Mouse (Mus musculus) liver, embryonic 14.5 days (tissue): ENCODE results near the gene BC003965. TPM values are rescaled to one million over a fixed set of nuclear protein-coding genes. Genes with fewer than 3 reads are reported as not detected.
A peak's percentile ranks its signal among the peaks of the same experiment; 100 is the strongest.

Experiments used
- ATAC-seq: fragments of 200-750 bp; cut with Nextera tagmentation; 2 replicates; pipeline ENCODE4 v1.8.0; 2017; ENCODE audit warnings: moderate number of reproducible peaks, mild to moderate bottlenecking, moderate library complexity; ENCODE audit not compliant: insufficient read depth
- DNase-seq, 3 experiments: peaks; one replicate each; pipeline ENCODE4 v3.0.0-alpha.2; 2012 to 2013; ENCODE audit warnings: low read depth in 3 of 3, low spot score in 3 of 3
- H3K27ac ChIP-seq: fragments of 300-500 bp; sonication (generic); 2 replicates; pipeline ENCODE4 v1.5.1; 2014; ENCODE audit warnings: moderate library complexity, mild to moderate bottlenecking, control low read depth, inconsistent platforms
- H3K27me3 ChIP-seq: fragments of 300-500 bp; sonication (generic); 2 replicates; pipeline ENCODE4 v1.6.1; 2014; ENCODE audit warnings: mild to moderate bottlenecking, low read length, moderate library complexity; ENCODE audit not compliant: control insufficient read depth, insufficient read depth
- H3K36me3 ChIP-seq: fragments of 300-500 bp; sonication (generic); replicated peaks from 2 replicates; pipeline ENCODE4 v1.6.1; 2014; ENCODE audit warnings: low read depth; ENCODE audit not compliant: control insufficient read depth, insufficient read depth
- H3K4me1 ChIP-seq, 2 experiments: fragments of 200-500 bp in 1 of 2; fragments of 300-500 bp in 1 of 2; sonication (generic) in 1 of 2; replicated peaks; 2 replicates each; pipeline ENCODE4 v1.6.1; 2012 to 2014; ENCODE audit warnings: antibody characterized with exemption in 1 of 2, inconsistent platforms in 1 of 2, low read length in 1 of 2; ENCODE audit not compliant: control insufficient read depth in 2 of 2, insufficient read depth in 2 of 2
- H3K4me2 ChIP-seq: fragments of 300-500 bp; sonication (generic); 2 replicates; pipeline ENCODE4 v1.6.1; 2014; ENCODE audit warnings: low read depth, mild to moderate bottlenecking, control low read depth, moderate library complexity
- H3K4me3 ChIP-seq, 2 experiments: fragments of 200-500 bp in 1 of 2; fragments of 300-500 bp in 1 of 2; sonication (generic) in 1 of 2; 2 replicates each; pipeline ENCODE4 v1.5.1; 2012 to 2014; ENCODE audit warnings: low read depth in 2 of 2, low read length in 2 of 2, mild to moderate bottlenecking in 2 of 2, control low read depth in 1 of 2, inconsistent platforms in 1 of 2, moderate library complexity in 1 of 2; ENCODE audit not compliant: insufficient read depth in 1 of 2
- H3K9ac ChIP-seq: fragments of 300-500 bp; sonication (generic); replicated peaks from 2 replicates; pipeline ENCODE4 v1.6.1; 2014; ENCODE audit warnings: mild to moderate bottlenecking, control low read depth, moderate library complexity
- H3K9me3 ChIP-seq: fragments of 300-500 bp; sonication (generic); 2 replicates; pipeline ENCODE4 v1.6.1; 2016; ENCODE audit warnings: low read length, mixed read lengths; ENCODE audit not compliant: control insufficient read depth
- CTCF ChIP-seq: IDR thresholded peaks from 2 replicates; pipeline ENCODE4 v1.5.1; 2016; ENCODE audit warnings: antibody characterized with exemption, low read depth, control low read depth
- EP300 ChIP-seq: IDR thresholded peaks from 2 replicates; pipeline ENCODE4 v1.6.1; 2016; ENCODE audit warnings: antibody characterized with exemption, low read depth
- WGBS: fragments of 180-500 bp; shearing (Covaris S2); extraction: QIAGEN DNeasy Blood & Tissue Kit; methylation state at CpG from one replicate; pipeline ENCODE4 v1.1.7; 2014; ENCODE audit not compliant: insufficient replicate concordance; 5-methylcytosine and 5-hydroxymethylcytosine counted together
- polyA plus RNA-seq, 2 experiments: library from polyadenylated mRNA; depleted of rRNA in 1 of 2; stranded (reverse) in 1 of 2; unstranded in 1 of 2; fragments of >200 nt; fragmentation: Nextera tagmentation in 1 of 2; extraction: Ambion mirVana in 1 of 2; gene quantifications; 2 replicates each; pipeline versions ENCODE4 v1.2.1 to v1.2.3; 2012 to 2014

The BC003965 gene
- polyA plus RNA-seq, 2 experiments: 13.4 to 16.8 TPM

DNA sequence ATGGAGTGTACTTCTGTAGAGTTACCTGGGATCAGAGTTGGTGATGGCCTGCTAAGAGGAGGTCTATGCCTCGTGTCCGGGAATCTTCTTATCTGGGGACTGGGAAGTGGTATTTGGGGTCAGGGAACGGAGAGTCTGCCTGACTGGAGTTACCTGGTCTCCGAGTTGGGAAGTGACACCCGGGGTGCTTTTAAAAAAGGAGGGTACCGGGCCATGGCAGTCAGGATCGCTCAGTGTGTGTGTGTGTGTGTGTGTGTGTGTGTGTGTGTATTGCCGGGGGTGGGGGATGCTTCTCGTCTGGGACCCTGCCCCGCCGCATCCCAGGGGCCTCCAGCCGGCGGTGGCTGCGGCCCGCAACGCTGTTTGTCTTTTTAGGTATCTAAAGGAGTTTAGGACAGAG lies 4.7 kb downstream of the BC003965 start:
- WGBS: 14% methylated on average over 16 of the region's 16 CpGs
- peak overlapping the region; percentile 87 for H3K9ac ChIP-seq
- H3K9me3 ChIP-seq: no peaks in the 10 kb centered on the region
- H3K27ac ChIP-seq: no peak overlapping the region
- H3K4me3 ChIP-seq: peak overlapping the region; percentile 88 to 92
- no peaks in the 10 kb centered on the region for H3K27me3 ChIP-seq
- DNase-seq (no peak), ATAC-seq (no peak)
- TF ChIP-seq EP300: no peak
- TF ChIP-seq CTCF: no peak
- peaks cover 7 to 11% of the 10 kb centered on the region in 2 experiments for H3K4me1 ChIP-seq
- peak overlapping the region; percentile 94 for H3K4me2 ChIP-seq
- no peaks in the 10 kb centered on the region for H3K36me3 ChIP-seq

GRCm38 (mm10) chr17:25202401-25202800 lies 18.0 kb downstream of the BC003965 start:
- no peak for DNase-seq
- no peak for ATAC-seq
- H3K4me2 ChIP-seq: no peak overlapping the region
- 80% methylated on average over 4 of the region's 4 CpGs for WGBS
- H3K9ac ChIP-seq: no peak overlapping the region
- TF ChIP-seq CTCF: no peak
- no peak for TF ChIP-seq EP300
- H3K4me1 ChIP-seq: no peaks in the 10 kb centered on the region
- no peak overlapping the region for H3K27ac ChIP-seq
- H3K36me3 ChIP-seq: peaks cover 5% of the 10 kb centered on the region
- no peak overlapping the region for H3K4me3 ChIP-seq
- no peaks in the 10 kb centered on the region for H3K27me3 ChIP-seq
- H3K9me3 ChIP-seq: no peaks in the 10 kb centered on the region

DNA sequence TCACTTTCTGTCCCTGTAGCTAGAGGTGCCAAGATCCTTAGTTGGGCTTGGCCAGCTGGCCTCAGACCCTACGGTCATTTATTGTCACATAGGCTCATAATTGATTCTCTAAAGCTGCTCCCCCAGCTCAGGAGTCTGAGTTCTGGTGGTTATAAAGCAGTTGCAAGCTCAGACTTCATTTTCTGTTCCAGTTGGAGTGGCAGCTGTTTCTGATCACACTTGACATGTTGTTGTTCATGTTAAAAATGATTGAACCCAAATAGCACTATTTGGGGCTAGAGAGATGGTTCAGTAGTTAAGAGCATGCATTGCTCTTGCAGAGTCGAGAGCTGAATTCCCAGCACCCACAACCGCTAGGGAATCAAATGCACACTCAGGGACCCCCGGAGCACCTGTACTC lies 25.7 kb downstream of the BC003965 start:
- Histone ChIP-seq H3K4me2 (no peak overlapping the region), H3K4me1 (no peaks in the 10 kb centered on the region), H3K27ac (no peak overlapping the region), H3K4me3 (no peak overlapping the region), H3K9me3 (no peaks in the 10 kb centered on the region), H3K36me3 (peaks cover 3% of the 10 kb centered on the region), H3K9ac (no peak overlapping the region), H3K27me3 (no peaks in the 10 kb centered on the region)
- ATAC-seq (no peak), DNase-seq (no peak)
- TF ChIP-seq EP300 (no peak), CTCF (no peak)
- whole genome bisulfite sequencing: 82% methylated on average over 4 of the region's 4 CpGs

DNA sequence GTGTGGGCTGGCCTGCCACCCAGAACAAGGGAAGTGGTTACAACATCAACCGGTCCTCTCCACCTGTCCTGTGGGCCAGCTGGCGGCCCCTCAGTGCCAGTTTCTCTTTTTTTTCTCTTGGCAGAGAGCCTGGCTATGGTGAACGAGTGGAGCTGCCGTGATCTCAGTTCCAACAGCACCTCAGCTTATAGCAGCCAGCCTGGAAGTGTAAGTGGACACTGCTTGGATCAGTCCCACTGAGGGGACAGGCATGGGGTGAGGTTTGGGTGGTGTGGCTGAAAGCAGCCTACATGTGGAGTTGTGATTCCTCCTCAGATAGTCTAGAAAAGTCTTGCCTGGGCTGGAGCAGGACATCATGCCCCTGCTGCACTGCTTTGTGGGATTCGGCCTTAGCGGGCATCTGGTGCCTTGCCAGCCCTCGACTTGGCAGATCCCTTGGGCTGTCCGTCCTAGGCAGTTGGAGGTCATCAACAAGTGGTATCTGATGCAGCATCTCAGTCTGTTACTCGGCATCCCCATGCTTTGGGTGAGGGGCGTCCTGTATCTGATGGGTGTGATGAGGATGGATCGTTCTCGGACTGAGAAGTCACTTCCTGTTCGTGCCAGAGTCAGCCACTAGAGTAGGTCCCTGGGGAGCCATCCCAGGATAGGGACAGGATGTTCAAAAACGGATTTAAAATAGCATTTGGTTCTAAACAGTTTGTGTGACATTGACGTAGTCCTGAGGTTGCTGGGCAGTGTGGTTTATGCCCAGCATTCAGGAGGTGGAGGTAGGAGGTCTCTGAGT lies 26.5 kb downstream of the BC003965 start:
- H3K27me3 ChIP-seq: no peaks in the 10 kb centered on the region
- no peaks in the 10 kb centered on the region for H3K4me1 ChIP-seq
- DNase-seq (no peak), ATAC-seq (no peak)
- 70% methylated on average over 15 of the region's 15 CpGs for WGBS
- no peak overlapping the region for H3K4me2 ChIP-seq
- no peak overlapping the region for H3K9ac ChIP-seq
- H3K27ac ChIP-seq: no peak overlapping the region
- no peak for TF ChIP-seq CTCF
- no peak for TF ChIP-seq EP300
- no peak overlapping the region for H3K4me3 ChIP-seq
- no peaks in the 10 kb centered on the region for H3K9me3 ChIP-seq
- H3K36me3 ChIP-seq: peaks cover 3% of the 10 kb centered on the region

DNA sequence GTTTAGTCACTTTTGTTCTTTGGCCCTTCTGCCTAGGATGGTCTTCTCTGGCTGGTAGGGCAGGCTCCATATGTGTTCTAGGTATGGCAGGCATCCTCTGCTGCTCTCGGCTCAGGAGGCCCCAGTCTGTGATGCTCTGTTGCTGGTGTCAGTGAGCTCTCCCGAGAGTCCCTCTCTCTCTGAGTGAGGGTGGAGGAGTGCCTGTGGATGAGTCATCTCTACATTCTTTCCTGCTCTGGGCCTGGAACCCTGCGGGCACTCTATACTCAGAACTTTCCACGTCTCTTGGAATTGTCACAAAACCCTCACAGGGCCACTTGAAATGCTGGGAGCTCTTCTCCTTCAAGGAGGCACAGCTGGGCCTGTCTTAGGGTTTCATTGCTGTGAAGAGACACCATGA lies 27.4 kb downstream of the BC003965 start:
- no peaks in the 10 kb centered on the region for H3K4me1 ChIP-seq
- H3K4me2 ChIP-seq: no peak overlapping the region
- 70% methylated on average over 4 of the region's 4 CpGs for WGBS
- no peaks in the 10 kb centered on the region for H3K27me3 ChIP-seq
- TF ChIP-seq EP300: no peak
- no peak for TF ChIP-seq CTCF
- H3K4me3 ChIP-seq: no peak overlapping the region
- H3K36me3 ChIP-seq: peaks cover 3% of the 10 kb centered on the region
- no peak for ATAC-seq
- no peak overlapping the region for H3K9ac ChIP-seq
- DNase-seq: no peak
- H3K9me3 ChIP-seq: no peaks in the 10 kb centered on the region
- H3K27ac ChIP-seq: no peak overlapping the region
